Mouse (Mus musculus) olfactory bulb, adult 2 months (tissue): Measurements from ENCODE around the gene Qk.

Experiments used
- CTCF ChIP-seq: fragments of 200-500 bp; IDR thresholded peaks from 2 replicates; pipeline ENCODE4 v1.5.1; 2012; ENCODE audit warnings: low read depth, mild to moderate bottlenecking, low read length, moderate library complexity; ENCODE audit not compliant: insufficient read depth
- POLR2A ChIP-seq: fragments of 200-500 bp; IDR thresholded peaks from 2 replicates; pipeline ENCODE4 v1.6.1; 2012; ENCODE audit warnings: mild to moderate bottlenecking, low read depth, low read length, moderate library complexity; ENCODE audit not compliant: insufficient read depth

GRCm38 (mm10) chr17:10198231-10198630, 121.4 kb downstream of the Qk start:
- no peak for TF ChIP-seq POLR2A
- no peak for TF ChIP-seq CTCF
